Mouse (Mus musculus): ENCODE measurements around the gene Ptpn4.

Gene Ptpn4

GRCm38 (mm10) chr1:119641090-119641812, 196.2 kb downstream of the Ptpn4 start:
- DNase-seq (ENCODE audit: low spot score in 2 of 2), result no peak

GRCm38 (mm10) chr1:119640006-119640405, 197.4 kb downstream of the Ptpn4 start:
- DNase-seq (ENCODE audit: low spot score in 2 of 2), result no peak

DNA sequence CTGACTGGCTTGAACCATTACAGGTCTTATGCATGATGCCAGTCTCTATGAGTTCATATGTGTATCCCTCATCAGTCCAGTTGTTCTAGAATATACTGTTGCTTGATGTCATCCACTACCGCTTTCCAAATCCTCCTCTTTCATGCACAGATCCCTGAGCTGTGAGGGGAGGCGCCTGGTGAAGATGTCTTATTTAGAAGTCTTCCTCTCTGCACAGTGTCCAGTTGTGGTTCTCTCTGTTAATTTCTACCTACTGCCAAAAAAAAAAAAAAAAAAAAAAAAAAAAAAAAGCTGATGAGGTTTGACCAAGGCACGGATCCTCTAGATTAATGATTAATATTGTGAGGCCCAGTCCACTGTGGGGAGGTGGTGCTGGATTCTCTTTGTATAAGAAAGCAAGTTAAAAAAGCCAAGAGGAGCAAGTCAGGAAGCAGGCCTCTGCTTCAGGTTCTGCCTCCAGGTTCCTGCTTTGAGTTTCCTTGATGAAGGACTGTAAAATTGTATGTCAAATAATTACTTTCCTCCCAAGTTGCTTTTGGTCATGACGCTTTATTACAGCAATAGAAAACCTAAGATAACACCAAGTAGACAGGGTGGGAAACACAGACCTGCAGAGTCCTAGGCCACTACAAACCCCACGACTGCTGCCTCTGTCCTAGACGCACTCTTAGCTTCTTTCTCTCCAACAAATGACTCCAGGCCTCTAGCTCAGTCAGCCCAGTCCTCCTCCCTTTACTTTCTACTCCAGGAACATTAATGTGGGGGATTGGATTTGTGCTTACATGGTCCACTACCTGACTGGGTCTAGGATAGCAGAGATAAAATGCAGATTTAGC, 200.0 kb downstream of the Ptpn4 start:
- DNase-seq (ENCODE audit: low spot score in 2 of 2), result no peak

DNA sequence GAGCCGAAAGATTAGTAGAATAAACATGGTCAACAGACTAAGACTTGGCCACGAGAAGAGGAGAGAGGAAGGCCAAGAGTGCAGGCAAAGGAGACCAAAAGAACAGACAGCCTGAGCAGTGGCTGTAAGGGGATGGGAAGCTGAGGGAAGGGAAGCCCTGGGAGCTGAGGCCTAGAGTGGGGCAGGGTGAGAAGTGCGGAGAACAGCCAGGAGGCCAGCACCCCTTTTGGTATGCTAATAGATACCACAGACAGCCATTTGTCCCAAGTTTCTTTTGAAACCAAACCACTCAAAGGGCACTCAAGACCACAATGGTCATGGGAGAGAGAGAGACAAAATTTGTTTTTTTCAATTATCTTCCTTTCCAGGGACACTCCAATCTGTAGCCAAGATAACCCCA, 202.7 kb downstream of the Ptpn4 start:
- DNase-seq (ENCODE audit: low spot score in 2 of 2), result no peak

- no peak for DNase-seq (ENCODE audit: low spot score in 2 of 2)
Measured at GRCm38 (mm10) chr1:119630428-119630827, 207.0 kb downstream of the Ptpn4 start.

GRCm38 (mm10) chr1:119626837-119627236, 210.6 kb downstream of the Ptpn4 start:
- no peak for DNase-seq (ENCODE audit: low spot score in 2 of 2)

DNA sequence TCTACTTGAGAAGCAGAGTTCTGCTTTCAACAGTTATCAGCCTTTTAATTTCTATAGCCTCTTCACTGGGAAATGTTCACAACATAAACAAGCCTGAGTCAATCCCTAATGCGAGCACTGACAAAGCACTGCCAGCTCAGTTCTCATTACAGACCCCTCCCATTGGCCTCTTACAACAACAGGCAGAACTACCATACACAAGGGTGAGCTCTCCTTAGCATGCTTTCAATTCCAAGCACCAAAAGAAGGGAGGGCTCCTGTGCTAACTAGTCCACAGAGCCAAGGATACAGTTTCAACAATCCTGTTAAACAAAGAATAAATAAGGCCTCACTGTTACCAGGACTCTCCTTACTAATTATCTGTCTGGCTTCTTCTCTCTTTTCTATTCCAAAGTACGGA, 213.0 kb downstream of the Ptpn4 start:
- DNase-seq (ENCODE audit: low spot score in 2 of 2), result no peak

DNA sequence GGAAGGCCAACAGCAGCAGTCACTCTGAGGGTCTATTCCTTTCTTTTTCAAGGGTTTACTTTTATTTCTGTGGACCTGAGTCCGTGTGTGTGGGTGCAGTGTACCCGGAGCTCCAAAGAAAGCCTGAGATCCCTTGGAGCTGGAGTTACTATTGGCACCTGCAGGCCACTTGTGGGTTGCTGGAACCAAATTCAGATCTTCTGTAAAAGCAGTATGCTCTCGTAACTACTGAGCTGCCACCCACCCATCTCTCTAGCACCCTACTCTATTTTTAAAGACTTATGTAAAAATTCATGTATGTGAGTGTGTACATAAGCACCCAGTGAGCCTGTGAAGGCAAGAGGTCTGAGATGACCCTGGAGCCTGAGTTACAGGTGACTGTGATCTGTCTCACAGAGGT, 232.0 kb downstream of the Ptpn4 start:
- no peak for DNase-seq (ENCODE audit: low spot score in 2 of 2)
